Mouse (Mus musculus) lung, postnatal 25 days (tissue): ENCODE data around the gene Prelp.
A peak's percentile ranks its signal among the peaks of the same experiment; 100 is the strongest.
"Not testable (repeated sequence)": the region's sequence is repeated elsewhere in the genome, so short reads cannot be mapped to it uniquely, and the experiment has no call there.

Experiments used
- DNase-seq: peaks from one replicate; pipeline ENCODE4 v3.0.0; 2022; ENCODE audit warnings: low spot score

Prelp gene

DNA sequence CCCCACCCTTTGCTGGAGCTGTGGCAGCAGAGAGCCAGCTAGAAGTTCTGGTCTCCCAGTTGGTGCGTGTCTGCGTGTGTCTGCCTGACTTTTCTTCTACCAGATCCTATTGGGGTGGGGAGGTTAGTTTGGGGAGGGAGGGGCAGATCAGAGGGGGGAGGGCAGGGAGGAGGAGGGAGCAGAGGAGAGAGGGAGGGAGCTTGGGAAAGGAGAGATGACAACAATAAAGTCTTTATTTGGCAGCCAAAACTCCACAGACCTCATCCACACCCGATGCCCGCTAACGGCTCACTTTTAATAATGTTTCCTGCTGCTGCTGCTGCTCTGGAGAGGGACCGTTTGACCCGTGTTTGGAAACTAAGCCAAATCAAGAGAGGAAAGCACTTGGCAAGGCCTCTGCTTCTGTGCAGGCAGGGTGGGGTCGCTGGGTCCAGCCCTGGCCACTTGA is at the start of gene Prelp:
Gene Prelp, minus strand, starts transcription at position 111 of the 448 bp plus-strand sequence.
- peak; percentile 86 for DNase-seq

DNA sequence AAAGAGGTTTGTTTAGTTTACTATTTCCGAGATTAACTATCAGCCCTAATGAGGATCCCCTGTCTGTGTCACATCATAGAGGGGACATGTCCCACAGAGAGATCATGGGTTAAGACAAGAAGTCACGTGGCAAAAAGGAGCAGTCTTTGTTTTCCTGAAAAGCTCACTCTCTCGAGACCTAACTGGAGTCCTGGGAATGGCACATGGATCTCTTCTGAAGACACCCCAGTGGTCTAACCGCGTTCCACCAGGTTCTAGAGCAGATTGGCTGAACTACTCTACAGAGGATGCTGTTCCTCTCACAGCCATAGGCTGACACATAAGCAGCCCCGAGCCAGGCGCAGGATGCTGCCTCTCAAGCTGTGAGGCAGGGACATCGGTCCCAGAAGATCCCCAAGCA is 48.2 kb upstream of the Prelp start:
- DNase-seq = no peak

DNA sequence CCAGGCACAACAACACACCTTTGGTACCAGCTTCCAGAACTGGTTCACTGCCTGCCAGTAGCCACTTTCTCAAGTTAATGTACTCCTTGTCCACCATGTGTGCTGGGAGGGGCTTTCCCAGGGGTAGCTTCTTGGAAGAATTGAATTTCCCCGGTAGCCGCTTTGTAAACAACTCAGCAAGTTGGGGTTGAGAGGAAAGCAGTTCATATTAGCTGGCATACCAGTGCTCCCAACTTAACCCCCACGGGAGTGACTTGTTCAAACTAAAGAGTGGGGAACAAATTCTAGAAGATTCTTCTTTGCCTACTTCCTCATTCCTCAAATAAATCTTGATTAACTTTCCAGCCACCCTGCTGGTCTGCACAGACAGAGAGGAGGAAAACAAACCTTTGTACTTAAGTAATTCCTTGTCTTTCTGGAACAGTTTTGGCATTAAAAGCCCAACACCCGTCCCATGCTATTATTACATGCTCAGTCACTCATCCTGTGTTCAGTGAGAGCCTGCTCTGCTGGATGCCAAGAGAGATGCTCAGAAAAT is 47.6 kb upstream of the Prelp start:
- no peak for DNase-seq

DNA sequence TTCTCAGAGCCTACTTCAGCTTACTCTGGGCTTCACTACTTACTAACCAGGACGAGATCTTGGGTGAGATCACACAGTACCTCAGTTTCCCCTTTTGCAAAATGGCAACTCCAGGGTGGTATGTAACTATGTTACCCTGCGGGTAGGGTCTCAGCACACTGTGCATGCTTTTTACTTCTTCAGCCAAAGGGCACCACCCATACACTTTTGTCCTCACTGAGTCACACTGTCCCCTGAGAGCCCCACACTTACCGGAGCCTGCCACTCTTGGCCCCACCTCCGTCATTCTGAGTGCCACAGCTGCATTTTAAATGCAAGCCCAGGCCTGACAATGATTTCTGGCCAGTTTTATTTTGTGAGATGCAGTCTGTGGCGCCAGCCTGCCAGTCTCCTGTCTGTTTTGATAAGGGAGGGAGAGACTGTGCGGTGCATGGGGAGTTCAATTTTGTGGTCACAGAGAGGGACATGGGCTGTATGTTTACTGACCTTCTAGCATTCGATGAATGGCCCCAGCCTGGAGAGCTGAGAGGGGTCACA is 46.3 kb upstream of the Prelp start:
- DNase-seq = no peak

DNA sequence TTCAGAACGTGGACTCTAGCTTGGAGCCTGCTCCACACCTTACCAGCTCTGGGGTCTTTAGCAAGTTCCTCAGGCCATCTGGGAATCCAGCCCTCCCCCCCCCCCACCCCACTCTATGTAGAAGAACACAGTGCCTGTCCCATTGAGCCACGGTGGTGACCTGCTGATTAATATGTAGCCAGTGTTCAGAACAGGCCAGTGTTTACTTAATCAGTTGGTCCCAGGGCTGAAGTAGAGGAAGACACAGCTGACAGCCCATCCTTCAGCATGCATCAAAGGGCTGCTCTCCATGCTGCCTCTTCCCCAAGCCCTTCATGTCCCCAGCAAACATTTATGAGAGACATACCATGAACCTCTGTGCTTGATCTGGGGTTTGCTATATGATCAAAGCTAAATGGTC is 44.8 kb upstream of the Prelp start:
- DNase-seq = no peak

DNA sequence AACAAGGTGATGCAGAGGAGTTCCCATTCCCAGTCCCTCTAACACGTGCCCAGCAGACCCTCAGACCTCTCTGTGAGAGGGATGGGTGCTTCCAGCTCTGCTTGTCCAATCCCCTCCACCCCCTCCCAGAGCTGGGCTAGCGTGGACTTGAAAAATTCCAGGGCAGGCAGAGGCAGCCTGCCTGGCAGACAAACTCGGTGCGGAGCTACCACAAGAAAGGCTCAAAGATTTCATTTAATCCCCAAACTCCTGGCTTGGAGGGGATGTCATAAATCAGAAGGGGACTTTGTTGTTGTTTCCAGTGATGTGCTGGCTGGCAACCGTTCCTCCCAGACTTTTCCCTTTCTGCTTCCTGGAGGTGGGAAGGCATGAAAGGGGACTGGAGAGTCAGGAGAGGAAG is 44.1 kb upstream of the Prelp start:
- DNase-seq = no peak

DNA sequence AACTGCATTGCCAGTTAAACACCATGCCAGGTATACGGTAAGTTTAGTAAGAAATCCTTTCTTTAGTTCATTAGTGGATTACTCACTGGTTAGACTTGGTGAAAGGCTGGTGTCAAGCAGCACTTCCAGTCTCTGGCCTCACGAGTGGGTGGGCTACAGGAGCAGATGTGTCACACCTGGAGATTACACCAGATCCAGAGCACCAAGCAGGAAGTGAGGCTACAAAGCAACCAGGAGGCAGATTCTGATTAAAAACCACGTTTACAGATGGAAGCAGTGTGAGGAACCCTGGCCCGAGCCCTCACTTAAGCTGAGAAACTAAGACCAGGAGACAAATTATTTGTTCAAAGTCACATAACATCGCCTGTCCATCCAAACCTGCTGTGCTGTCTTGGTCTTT is 43.5 kb upstream of the Prelp start:
- DNase-seq = no peak

DNA sequence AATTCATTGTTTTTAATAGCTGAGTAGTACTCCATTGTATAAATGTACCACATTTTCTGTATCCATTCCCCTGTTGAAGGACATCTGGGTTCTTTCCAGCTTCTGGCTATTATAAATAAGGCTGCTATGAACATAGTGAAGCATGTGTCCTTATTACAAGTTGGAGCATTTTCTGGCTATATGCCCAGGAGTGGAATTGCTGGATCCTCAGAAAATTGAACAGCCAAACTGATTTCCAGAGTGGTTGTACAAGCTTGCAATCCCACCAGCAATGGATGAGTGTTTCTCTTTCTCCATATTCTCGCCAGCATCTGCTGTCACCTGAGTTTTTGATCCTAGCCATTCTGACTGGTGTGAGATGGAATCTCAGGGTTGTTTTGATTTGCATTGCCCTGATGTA is 42.4 kb upstream of the Prelp start:
- not testable (repeated sequence) for DNase-seq

DNA sequence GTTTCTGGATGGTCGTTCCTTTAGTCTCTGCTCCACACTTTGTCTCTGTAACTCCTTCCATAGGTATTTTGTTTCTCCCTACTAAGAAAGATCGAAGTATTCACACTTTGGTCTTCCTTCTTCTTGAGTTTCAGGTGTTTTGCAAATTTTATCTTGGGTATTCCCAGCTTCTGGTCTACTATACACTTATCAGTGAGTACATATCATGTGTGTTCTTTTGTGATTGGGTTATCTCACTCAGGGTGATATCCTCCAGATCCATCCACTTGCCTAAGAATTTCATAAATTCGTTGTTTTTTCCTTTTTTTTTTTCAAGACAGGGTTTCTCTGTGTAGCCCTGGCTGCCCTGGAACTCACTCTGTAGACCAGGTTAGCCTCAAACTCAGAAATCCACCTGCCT is 41.9 kb upstream of the Prelp start:
- not testable (repeated sequence) for DNase-seq

DNA sequence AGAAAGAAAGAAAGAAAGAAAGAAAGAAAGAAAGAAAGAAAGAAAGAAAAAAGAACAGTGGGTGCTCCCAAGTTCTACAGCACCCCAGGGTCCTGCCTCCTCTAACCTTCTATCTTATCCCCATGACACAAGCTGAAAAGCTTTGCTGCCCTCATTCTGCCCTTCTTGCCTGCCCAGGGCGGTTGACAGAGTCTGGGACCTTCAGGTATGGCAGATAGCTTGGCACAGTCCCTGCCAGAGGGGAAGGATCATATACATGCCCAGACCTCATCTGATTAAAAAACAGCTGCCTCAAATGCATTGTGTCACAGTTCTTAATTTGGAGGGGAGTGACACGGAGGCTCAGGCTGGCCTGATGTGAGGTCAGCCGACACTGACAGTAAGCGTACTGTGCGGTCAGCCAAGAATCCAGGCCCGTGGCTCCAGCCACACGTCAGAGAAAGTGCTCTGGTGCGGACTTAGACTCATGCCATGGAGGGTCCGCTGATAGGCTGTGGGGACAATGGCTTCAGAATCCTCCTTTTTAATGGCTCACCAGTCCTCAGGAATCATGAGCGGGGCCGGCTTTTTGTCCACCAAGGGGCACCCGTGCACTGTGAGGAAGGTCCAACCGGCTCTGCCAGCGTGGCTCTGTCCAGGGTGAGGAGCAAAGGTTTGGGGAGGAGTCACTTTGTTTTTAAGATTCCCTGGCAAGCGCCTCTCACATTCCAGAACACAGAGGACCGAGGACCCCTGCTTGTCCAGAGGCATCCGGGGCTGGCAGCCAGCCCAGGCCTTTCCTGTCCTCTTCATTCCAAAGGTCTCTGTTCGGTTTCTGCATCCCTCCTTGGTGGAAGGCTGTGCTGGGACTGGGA is 40.3 kb upstream of the Prelp start:
- DNase-seq = peak; percentile 86

DNA sequence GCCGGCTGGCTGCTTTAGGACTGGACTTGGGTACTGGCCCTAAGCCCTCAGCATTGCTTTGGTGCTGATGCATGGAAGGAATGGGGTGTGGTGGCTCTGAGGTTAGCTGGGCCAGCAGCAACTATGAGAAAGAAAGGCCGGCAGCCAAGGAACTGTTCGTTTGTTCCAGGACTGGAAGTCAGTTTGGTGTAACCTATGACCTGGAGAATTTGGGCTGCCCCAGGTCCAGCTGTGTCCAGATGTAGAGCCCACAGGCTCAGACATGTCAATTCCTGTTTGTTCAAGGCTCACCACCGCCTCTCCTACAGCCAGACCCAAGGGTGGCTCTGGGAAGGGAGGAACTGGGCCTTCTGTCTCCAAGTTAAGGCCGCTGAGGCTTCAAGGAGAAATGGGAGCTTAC is 38.3 kb upstream of the Prelp start:
- peak; percentile 67 for DNase-seq

DNA sequence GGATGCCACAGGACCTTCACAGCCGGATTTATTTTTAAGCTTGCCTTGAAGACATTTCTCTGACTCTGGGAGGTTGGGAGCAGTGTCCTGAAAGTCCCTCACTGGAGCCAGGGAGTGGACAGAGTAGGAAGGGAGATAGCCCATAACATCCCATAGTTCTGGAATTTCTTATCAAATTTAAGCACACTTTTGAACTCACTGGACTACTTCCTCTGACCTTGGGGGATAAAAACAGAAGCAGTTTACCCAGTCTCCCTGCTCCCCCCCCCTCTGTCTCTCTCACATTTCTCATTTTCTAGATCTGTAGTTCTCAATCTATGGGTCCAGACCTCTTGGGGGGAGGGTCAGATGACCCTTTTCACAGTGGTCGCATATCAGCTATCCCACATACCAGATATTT is 32.8 kb upstream of the Prelp start:
- DNase-seq = no peak

DNA sequence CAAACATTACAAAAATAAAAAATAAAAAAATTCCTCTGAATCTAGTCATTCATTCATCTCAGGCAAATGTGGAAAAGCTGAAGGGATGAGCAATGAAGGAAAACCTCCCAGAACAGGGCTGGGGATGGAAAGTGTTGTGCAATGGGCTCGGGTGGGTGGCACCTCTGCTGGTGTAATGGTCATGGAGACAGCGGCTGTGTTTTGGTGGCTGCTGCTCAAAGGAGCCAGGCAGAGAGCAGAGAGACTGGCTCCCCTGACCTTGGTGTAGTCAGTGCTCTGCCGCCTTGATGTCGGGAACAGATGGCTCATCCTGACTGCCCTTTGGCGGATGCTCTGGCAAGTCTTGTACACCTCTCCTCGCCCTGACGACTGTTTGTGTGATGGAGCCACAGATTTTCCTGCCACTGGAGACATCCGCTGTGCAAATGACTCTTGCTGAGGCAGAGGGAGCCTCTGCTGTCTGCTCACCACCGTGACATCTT is 32.1 kb upstream of the Prelp start:
- DNase-seq = no peak

DNA sequence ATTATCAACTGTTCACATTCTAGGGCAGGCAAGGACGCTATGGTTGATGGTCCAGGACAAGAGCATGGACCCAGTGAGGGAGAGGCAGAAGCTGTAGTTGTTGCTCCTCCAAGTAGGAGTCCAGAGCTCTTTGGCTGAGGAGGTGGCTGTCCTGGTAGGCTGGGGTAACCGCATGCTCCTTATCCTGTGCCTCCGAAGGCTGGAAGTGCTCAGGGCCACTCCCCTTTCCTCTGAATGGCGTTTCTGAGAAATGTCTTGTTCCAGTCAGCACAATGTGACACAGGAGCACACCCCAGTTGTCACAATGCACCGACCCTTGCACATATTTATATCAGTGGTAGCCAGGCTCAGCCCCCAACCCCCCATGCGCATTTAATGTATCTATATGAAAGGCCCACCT is 30.4 kb upstream of the Prelp start:
- DNase-seq = no peak

DNA sequence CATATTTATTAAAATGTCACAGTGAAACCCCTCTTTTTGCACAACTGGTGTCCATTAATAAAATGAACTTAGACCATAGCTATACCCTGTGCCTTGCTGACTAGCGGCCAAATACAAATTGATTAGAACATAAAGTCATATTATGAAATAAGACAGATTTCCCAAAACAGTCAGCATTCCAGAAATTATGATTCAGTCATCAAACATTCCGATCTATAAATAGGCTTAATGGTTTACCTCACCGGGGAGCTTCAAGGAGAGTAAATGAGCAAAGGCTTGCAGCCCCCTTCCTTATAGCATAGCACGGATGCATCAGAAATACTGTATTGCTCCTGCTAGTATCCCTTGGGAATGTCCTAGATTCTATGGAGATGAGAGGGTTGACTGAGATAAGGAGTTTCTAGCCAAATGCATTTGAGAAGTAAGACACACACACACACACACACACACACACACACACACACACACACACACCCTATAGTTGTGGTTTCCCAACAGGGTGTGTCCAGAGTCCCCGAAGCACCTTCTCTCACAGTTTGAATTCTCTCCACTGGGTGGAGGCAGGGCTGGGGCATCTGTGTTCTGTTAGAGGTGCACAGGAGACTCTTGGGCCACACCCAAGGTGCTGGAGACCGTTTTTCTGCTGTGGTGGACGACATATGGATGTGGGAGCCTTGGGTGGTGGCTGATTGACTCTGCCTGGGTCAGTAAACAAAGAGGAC is 29.0 kb upstream of the Prelp start:
- DNase-seq = no peak

DNA sequence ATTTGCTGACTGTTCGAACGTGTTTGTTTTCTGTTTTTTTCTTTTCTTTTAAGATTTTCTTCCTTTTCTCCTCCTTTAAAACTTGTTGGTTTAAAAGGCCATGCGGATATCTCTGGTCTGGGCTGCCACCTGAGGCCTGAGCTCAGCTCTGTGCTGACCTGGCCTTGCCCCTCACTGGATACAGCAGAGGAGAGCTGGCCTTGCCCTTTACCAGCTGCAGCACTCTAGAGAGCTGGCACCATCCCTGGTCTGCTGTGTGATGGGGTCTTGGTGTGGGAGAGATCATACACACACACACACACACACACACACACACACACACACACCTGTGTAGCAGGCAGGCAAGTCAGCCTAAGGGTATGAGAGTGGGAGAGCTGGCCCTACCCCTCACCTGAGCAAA is 23.9 kb upstream of the Prelp start:
- DNase-seq = no peak

DNA sequence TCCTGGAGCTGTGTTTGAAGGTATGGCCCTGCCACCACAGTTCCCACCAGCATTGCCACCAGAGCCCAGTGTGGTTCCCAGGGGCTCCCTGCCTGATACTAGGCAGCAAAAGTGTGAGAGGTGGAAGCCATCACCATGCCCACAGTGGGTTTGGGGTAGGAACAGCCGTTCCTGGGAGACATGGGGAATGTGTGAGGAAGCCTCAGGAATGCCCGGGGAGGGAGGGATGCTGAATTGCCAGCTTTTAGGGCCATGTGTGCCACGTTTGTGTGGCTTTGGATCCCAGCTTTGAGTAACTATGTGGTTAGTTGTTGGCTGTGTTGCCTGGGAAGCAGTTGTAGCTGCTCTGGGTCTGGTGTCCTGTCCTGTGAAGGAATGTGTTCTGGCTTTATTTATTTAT is 20.7 kb upstream of the Prelp start:
- DNase-seq = no peak

DNA sequence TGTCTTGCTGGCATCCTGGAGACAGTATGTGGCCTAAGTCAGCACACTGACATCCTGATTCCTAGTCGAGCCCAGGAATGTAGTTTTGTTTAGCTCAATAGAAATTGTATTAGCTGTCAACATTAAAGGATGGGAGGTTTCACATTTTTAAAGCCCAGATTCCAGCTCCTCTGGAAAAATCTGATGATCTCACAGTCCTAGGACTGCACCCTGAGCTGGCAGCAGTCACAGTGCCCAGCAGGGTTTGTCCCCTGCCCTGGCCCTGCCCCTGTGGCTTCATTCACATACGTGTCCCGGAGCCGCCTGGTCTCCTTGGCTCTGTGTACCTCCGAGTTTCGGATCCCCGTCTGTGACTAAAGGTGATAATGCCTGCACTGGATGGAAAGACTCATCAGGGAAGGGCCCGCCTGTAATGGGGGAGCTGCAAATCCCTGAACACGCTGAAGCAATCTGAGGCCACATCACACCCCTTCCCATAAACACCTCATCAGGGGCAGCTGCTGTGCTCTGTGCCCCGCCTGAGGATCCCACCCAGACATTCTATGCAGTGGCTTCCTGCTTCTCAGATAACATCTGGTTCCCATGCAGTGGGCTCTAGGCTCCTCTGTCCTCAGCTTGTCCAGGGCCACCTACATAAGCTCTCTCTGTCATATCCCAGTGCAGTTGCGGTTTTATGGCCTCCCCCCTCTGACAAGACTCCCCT is 20.1 kb upstream of the Prelp start:
- DNase-seq = no peak

DNA sequence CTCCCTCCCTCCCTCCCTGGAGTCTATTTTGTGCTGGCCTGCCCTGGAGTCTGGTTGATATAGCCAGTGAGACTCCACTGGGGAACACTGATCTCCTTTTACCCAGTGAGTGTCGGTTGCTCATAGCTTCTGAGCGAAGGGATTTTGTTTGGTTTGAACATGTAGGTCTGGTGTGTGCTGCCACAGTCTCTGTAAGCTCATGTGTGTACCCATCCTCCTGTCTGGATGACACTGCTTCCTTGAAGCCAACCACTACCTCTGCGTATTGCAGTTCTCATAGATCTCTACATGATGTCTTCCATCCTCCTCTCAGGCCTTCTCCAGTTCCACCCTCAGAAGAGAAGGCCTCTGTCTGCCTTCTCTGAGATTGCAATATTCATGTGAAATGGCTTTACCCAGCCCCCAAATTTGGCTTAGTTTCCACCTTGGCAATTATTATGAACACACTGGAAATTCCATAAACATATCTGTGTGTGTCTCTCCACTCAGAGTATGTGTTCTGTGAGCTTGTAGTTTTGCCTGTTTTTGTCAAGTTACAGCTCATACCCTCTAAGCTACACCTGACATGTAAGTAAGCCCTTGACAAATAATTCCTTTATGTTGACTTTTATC is 19.4 kb upstream of the Prelp start:
- no peak for DNase-seq

DNA sequence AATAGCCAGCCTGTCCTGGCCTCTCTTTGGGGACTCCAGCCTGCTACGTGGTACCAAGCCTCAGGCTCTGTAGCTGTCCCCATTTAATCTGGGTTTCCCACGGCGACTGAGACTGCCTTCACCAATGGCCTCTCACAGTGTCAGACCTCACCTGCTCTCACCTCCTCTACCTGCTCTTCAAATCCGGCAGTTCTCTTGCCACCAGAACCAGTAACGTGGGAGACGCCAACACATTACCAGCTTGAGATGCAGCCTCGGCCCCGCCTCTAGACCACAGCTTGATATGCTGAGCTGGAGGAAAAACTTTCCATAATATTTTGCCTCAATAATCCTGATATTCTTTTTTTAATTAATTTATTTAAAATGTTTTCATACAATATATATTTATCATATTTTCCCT is 18.5 kb upstream of the Prelp start:
- no peak for DNase-seq

DNA sequence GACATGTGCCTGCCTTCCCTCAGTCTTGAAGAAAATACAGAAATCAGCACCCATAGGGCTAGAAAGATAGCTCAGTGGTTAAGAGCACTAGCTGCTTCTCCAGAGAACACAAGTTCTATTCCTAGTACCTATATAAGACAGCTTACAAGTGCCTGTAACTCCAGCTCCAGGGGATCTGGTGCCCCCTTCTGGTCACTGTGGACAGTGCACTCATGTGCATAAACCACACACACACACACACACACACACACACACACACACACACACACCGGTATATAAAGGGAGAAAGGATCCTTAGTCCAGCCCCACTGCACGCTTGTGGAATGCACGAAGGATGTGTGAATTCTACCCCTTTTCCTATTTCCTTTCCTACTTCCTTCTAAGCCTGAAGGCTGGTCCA is 15.0 kb upstream of the Prelp start:
- no peak for DNase-seq
